Mouse (Mus musculus): ENCODE results near the gene Cux2.

Cux2 gene

DNA sequence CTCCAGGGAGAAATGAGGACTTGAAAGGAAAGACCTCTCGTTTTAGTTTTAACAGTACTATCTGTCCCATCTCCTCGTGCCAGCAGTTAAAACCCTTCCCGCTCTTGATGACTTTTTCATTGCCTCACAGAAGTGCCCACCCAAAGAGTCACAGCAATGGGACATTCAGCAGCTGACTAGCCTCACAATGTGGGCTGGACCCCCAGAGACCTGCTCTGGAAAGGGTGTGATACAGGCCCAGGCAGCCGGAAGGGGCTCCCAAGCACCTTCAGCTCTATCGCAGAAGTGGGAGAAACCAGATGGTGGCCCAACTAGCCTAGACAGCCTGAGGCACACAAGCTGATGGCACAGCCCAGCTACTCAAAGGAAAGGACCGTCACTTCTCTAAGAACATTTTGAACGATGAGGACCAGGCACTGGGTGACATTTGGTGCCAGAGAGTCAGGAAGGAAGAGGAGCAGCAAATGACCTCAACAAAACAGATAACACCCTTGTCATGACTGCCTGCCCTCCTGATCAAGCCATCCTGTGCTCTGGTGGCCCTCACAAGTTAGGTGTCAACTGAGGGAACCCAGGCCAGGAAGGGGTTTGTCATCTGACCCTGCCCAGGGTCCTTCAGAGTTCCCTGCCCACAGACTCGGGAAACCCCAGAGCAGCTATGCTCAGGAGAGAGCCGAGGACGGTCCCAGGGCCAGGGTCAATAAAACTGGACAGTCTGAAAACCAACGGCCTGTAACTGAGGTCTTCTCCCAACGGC lies 214.7 kb downstream of the Cux2 start:
- DNase-seq: no peak

DNA sequence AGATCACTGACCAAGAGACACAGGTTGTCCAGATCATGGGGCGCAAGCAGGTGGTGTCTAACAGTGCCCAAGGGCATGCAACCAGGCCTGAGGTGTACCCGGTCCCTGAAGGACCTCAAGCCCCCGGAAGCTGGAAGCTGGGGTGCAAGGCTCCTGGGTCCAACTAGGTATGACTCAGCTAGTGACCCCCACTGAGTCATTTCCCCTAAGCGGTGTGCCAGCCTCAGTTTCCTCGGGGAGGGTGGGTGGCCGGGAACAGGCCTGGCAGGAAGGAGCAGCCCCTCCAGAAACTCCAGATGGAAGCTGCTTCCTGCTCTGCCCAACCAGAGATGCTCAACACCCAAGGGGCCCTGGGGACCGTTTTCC lies 215.7 kb downstream of the Cux2 start:
- DNase-seq: no peak

DNA sequence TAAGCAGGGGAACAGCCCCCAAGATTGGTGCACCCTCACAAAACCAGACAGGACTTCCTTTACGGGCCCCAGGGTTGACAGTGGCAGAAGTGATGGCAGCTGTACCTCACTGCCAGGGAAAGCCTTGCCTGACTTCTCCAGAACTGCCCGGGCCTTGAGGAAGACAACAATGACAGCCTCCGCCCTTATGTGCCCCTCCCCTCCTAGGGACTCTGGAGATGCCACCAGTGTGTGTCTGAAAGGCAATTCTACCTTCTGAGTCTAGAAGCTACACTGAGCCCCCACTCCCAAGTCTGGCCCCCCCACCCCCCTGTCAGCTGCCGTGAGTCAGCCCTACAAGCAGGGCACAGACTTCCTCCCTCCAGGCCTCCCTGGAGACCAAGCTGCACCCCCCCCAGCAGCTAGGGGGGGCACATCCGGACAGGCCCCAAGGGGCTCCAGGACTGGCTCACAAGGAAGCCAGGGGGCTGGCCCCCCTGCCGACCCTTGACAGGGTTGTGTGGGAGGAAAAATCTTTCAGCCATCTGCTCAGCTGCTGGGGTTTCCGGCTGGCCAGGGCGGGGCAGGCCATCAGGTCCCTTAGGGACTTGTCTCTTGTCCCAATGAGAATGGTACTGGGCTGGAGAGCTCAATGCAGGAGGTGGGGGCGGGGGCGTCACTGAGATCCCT lies 216.2 kb downstream of the Cux2 start:
- DNase-seq: no peak

DNA sequence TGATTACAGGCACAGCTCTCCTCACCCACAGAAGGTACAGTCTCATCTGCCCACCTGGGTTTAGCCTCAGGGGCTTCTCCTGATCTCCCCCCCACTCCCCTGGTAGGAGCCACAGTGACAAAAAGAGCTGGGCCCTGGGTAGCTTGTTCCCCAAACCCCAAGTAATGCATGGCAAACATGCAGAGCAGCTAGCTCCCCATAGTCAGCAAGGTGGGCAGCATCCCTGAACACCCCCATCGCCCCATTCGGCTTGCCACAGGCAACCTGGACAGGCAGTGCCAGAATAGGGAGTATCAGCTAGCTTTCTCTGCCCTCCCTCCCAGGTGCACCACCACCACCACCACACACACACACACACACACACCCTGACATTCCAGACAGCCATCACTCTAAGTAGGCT lies 216.7 kb downstream of the Cux2 start:
- DNase-seq: no peak

DNA sequence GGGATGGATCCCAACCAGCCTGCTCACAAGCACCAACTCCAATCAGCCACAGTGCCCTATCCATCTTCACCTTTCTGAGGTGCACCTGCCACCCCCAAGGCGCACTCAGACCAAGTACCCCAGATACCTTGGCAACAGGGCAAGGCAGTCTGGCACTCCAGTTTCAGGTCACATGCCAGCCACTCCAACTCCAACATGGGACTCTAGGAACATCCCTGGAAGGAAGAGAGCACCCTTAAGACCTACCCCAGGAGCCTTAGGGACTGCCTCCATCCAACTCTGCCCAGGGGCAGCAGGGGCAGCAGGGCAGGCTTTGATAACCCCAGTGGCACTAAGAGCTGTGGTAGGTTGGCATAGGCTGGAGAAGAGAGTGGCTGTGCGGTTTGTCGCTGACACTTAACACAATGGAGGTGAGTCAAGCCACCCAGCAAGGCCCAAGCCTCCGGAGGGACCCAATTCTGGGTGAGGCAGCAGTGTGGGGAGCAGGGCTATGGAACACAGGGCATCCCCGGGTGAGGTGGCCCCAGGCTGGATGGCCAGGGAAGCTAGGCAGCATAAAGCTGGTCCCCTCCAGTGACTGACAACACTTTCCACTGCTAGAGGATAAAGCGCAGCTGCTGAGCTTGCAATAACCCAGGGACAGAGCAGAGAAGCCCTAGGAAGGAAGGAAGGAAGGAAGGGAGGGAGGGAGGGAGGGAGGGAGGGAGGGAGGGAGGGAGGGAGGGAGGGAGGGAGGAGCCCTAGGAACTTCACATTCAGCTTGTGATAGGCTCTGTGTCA lies 217.3 kb downstream of the Cux2 start:
- no peak for DNase-seq

DNA sequence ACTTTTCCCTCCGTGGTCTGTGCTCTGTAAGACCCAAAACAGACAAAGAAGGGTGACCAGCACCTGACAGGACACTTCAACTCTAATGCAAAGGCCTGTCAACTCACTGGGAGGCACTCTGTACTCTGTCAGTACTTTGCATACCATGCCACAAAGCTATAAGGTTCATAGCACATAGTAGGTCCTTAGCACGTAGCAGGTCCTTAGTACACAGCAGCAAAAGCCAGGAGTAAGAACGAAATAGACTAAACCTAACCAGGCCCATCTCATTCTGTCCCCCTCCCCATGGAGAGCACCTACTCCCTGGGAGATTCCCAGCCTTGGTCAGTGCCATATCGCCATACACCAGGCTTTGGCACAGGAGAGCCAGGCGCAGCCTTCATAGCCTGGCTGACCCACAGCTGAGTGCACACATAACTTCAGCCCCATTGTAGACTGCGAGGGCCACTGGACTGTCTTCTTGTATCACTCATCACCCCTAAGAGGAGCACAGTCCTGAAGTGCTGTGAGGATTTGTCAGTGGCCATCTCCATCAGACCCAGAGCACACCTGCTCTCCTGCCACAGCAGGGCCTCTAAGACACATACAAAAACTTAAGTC lies 218.8 kb downstream of the Cux2 start:
- DNase-seq: no peak

DNA sequence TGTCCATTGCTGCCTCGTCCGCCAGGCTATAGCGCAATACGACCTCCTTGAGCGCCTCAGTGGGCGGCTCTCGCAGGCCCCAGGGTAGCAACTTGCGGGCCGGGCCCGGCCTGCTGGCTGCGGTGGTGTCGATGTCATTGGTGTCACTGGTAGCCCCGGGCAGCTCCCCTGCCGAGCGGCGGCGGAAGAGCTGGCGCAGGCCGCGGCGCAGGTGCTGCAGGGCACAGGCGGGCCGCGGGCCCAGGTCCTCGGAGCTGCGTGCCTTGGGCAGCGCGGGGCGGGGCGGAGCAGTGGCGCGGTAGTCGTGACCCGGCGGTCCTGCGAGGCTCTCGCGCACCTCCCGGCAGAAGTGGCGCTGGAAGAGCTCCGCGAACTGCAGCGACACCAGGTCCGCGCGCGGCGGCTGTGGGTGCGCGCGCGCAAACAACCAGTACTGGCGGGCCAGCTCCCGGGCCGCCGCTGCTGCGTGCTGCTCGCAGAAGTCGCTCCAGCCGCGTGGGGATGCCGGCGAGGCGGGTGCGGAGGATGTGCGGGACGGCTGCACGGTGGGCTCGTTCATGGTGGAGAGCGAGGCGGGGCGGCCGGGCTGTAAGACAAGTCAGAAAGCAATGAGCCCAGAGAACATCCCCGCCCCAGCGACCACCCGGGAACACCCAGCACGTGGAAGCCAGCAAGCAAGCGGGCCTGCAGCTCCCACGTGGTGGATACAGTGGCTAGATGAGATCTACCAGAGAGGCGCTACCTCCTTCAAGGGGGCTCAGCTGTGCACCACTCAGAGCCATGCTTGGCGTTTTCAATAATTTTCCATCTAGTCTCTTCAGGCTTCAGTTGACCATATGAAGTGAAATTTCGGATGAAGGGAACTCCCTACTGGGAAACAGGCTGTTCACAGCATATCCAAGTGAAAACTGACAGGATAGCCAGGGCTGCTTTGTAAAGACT lies 221.1 kb downstream of the Cux2 start:
- peak; percentile 70 to 73 for DNase-seq

DNA sequence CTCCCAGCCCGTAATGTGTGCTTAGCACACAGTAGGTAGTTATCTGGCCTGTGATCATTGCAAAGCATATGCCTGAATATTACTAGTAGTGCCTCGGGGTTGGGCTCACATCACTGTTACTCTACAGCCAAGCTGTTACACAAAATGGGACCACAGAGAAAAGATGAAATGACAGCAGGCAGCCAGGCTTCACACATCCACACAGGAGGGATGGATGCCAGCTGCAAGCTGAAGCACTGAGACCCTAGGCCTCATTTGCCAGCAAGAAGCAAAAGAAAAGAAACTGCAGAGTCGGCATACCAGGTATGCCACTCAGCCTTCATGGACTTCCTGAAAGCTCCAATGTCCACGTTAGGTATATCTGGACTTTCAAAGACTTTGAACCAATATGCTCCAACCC lies 222.0 kb downstream of the Cux2 start:
- no peak for DNase-seq

DNA sequence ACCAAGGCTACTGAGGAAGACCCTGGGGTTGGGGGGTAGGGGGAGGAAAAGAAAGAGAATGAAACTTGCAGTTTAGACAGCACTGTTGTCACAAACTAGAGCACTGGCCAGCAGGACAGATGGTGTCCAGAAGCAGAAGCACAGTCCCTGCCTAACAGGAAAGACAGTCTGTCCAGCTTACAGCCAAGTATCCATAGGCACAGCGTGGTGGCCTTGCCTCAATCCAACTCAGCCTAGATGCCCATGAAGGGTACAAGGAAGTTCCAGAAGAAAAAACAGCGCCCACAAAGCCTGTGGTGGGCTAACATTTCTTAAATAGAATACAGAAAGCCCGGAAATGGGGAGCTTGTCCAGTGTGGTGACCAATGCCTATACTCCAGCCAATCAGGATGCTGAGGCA lies 224.3 kb downstream of the Cux2 start:
- DNase-seq: peak; percentile 49 to 63

DNA sequence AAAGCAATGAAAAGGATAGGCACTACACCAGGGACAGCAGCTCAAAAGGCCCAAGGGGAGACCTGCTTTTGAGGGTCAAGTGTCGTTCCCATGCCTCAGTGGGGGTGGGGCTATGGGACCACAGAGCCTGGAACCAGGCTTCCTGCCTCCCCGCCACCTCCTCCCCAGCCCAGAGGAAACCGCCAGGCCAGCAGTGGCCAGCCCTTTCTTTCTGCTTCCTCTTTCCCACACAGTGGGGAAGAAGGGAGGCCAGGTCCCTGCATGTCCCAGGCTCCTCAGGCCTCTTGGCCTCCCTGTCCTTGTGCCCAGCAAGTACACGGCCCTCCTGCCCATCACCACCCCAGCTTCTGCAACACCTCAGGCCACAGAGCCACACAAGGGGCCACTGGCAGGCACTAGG lies 225.8 kb downstream of the Cux2 start:
- DNase-seq: peak in 1 of 2 experiments; percentile 28

DNA sequence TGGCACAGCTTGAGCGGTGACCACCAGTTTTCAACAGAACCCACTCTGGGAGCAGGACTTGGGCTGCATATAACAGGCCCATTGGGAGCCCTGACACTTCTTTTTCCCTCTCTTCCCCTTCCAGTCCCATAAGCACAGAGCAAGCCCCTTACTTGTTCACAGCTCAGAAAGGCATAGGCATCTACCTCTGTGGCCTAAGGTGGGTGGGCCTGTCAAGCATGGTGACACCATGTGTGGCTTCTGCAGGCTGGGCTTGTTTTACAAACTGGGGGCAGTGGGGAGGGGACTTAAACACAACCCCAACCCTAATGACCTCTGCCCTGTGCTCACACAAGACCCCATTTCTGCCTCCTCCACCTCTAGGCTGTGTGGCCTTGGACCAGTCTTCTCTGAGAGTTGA lies 226.2 kb downstream of the Cux2 start:
- peak in 1 of 2 experiments; percentile 16 for DNase-seq

DNA sequence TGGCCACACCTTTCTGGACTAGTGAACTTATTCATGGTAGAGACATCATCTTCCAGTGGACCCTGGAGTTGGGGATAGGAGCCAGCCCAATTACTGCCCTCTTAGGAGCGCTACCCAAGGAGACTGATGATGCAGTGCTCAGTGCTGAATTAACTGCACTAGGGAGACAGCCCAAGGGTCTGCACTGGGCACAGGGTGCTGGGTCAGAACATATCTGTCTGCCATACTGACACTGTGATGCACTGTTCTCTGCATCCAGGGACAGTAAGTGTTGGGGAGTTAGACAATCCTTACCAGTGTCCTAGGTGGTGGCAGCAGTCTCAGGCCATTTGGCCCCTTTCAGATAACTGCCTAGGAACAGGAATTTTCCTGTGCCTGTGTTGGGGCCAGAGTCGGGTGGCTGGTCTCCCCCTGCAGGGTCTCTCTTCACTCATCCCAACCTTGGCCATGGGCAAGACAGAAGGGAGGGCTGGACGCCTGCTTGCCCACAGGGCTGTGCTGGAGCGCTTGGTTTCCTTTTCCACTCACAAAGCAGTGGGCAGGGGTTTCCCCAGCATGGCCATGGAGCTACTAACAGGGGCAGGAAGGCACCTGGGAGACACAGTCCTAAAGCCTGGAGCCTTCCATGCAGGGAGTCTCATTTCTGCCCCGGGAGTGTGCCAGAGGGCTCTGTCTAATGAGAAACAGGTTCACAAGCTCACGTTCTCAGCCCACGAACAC lies 227.0 kb downstream of the Cux2 start:
- peak in 1 of 2 experiments; percentile 18 for DNase-seq

DNA sequence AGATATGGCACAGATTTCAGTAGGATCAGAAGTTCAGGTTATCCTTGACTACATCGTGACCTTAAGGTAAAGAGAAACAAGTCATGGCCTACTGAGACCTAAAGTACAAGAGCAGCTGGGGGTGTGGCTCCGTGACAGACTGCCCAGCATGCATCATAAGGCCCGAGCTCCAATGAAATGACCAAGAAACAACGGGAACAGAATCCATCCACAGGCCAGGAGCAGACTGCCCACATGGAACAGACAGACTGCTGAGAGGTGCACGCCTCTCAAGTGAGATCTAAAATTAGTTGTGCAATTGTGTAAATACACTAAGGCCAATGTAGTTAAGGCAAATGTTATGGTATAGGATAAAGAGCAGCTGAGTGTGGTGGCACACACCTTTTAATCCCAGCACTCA lies 228.3 kb downstream of the Cux2 start:
- DNase-seq: peak in 1 of 2 experiments; percentile 40

DNA sequence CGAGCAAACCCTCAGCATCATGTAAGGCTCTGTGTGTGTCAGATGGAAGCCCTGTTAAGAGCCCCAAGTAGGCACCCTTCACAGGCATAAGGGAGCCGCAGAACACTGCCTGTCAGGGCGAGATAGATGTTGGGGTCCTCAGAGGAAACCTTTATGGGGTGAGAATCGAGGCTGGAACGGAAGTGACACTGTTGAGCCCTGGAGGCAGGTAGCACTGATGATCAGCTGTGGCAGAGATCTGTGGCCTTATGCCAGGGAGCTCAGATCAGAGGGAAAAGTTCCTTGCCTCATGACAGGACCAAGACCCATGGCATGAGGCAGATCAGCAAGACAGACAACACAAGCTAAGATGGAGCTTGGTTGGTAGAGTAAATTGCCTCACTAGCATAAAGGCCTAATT lies 228.8 kb downstream of the Cux2 start:
- peak in 1 of 2 experiments; percentile 49 for DNase-seq

DNA sequence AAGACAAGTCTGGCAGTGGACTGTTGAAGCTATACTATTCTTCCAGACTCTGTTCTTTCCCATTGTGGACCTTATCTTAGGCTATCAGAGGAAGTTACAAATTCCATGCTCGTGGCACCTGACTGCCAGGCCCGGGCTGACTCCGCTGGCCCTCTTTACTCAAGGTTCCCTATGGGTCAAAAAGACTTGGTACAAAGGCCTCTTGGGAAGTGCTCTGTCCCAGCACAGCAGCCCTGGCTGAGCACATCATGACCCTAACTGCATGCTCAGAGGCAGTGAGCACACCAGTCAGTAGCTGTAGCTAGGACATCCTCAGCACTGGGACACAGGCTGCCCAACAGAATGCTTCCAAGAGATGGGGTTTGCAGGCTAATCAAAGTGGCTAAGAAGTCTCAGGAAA lies 229.2 kb downstream of the Cux2 start:
- no peak for DNase-seq

DNA sequence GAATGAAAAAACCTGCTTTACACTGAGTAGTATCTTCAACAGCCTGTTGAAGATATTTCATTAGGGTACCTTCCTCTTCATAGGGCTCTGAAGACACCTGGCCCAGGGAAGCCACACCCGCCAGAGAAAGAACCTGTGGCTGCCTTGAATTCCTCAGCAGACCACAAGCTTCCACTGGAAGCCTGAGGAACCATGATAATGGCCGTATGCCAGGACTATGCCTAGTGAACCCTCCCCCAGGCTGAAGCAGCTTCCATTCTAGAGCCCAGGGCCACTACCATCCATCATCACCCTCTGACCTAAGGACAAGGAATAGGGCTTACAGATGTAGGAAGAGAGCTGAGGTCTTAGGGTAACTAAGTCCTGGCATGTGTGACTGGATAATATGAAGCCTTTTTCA lies 229.7 kb downstream of the Cux2 start:
- peak in 1 of 2 experiments; percentile 18 for DNase-seq

DNA sequence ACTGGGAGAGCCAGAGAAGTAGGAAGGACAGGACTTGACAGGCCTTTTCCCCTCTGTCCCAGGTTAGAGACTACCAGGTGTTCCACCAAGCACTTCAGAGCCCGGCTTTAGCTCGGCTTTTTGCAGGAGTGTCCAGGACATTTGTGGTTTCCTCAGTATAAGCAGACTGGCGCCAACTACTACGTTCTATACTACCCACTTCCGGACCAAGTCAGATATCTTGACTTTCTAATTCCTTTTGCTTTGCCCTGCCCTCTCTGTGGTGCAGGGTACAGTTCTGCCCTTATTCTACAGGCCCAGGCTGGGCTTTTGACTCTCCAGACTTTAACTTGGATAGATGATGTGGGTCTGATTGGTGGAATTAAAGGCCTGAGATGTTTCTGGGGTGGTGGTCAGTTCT lies 230.3 kb downstream of the Cux2 start:
- no peak for DNase-seq

DNA sequence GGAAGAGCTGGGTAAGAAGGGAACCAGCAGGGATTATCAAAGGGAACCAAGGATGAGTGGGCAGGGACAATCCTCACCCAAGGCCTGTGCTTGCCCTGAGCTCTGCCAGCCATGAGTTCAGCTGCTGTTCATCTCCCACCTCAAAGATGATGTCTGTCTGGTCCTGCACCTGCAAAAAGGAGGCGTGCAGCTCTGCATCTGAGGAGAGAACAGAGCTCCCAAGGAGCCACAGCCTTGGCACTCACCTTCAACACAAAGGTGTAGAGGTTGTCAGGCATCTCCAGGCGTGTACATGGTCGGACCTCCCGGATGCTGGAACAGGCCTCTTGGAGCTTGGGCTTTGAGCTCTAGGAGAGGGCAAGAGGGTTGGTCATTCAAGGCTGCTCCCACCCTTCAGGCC lies 231.0 kb downstream of the Cux2 start:
- DNase-seq: peak in 1 of 2 experiments; percentile 5

DNA sequence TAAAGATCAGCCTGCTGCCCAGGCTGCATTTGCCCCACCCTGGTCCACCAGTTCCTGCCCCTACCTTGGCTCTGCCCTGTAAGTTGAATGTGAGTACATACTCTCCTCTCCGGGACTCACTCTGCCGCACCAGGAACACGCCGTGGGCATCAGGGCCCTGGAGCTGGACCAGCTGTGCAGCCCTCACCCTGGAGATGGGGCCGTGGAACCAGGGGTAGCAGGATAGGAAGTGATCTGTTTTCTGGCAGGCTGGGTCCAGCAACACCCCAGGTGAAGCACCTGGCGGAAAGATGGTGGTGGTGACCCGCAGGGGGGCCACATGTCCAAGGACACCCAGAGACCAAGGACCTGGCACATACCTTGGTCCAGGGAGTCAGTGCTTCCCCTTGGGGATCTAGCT lies 231.5 kb downstream of the Cux2 start:
- DNase-seq: peak; percentile 10 to 14

DNA sequence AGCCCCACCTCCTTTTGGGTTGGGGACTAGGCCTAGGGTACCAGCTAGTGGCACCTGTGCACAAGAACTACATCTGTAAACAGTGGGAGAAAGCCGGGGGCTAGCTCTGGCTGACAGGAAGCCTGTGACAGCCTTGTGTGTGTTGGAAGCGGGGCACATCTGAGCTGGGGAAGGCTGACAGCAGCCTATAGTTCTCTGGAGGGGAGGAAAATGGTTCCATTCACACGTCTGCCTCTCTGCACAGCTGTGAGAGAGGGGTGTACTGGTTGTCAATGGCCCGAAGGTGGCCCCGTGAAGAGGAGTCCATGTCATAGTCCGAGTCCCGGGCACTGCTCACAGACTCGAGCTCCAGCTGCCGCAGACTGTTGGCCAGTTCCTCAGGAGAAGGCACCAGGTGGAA lies 232.4 kb downstream of the Cux2 start:
- peak in 1 of 2 experiments; percentile 7 for DNase-seq

DNA sequence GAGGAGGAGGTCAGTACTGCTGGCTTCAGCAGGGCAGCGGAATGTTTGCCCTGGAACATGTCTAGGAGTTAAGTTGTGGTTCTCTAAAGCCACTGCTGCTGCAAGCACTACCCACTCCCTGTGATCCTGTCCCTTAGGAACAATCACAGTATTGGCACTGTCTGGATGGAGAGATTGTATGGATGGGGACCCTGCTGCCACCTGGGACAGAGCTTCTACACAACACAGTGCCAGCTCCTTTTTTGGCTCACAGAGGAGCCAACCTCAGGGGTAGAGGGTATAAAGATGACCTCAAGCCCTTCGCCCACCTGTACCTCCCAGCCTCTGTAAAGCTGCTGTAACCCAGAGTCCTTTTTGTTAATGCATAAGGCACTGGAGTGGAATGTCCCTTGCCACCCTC lies 233.3 kb downstream of the Cux2 start:
- DNase-seq: peak in 1 of 2 experiments; percentile 8

Data from cerebellum, postnatal 14 days (tissue).